Mouse (Mus musculus) liver, adult 2 months (tissue): ENCODE measurements around the gene Zc3h7b. TPM values are rescaled to one million over a fixed set of nuclear protein-coding genes. Genes with fewer than 3 reads are reported as not detected.

Experiments used
- DNase-seq: peaks from one replicate; pipeline ENCODE4 v3.0.0-alpha.2; 2011; ENCODE audit warnings: low read depth, low spot score; ENCODE audit errors: extremely low read depth
- H3K27ac ChIP-seq: fragments of 200-500 bp; replicated peaks from 2 replicates; pipeline ENCODE4 v1.5.1; 2012; ENCODE audit warnings: low read depth, mild to moderate bottlenecking, control low read depth, inconsistent platforms, low read length; ENCODE audit not compliant: insufficient read depth
- H3K27me3 ChIP-seq: fragments of 200-500 bp; 2 replicates; pipeline ENCODE4 v1.6.1; 2012; ENCODE audit warnings: mild to moderate bottlenecking, moderate library complexity, low read length, inconsistent platforms; ENCODE audit not compliant: control insufficient read depth, insufficient read depth
- H3K36me3 ChIP-seq: fragments of 200-500 bp; 2 replicates; pipeline ENCODE4 v1.6.1; 2012; ENCODE audit warnings: low read length, inconsistent platforms; ENCODE audit not compliant: control insufficient read depth, insufficient read depth
- H3K4me1 ChIP-seq: fragments of 200-500 bp; 2 replicates; pipeline ENCODE4 v1.6.1; 2011; ENCODE audit warnings: low read length; ENCODE audit not compliant: control insufficient read depth, insufficient read depth
- H3K4me3 ChIP-seq: fragments of 200-500 bp; 2 replicates; pipeline ENCODE4 v1.5.1; 2011; ENCODE audit warnings: low read depth, mild to moderate bottlenecking, control low read depth, low read length, moderate library complexity; ENCODE audit not compliant: insufficient read depth
- H3K79me2 ChIP-seq: fragments of 200-500 bp; 2 replicates; pipeline ENCODE4 v1.6.1; 2012; ENCODE audit warnings: inconsistent platforms, mild to moderate bottlenecking, low read length, moderate library complexity; ENCODE audit not compliant: control insufficient read depth, insufficient read depth
- H3K9ac ChIP-seq: fragments of 200-500 bp; 2 replicates; pipeline ENCODE4 v1.6.1; 2012; ENCODE audit warnings: low read depth, mild to moderate bottlenecking, control low read depth, inconsistent platforms, low read length
- CTCF ChIP-seq: fragments of 200-500 bp; IDR thresholded peaks from 2 replicates; pipeline ENCODE4 v1.5.1; 2011; ENCODE audit warnings: low read depth, low read length, control low read depth
- POLR2A ChIP-seq: fragments of 200-500 bp; IDR thresholded peaks from 2 replicates; pipeline ENCODE4 v1.6.1; 2011; ENCODE audit warnings: low read length, control low read depth; ENCODE audit not compliant: insufficient read depth; ENCODE audit errors: extremely low read depth
- WGBS: fragments of 180-500 bp; shearing (Covaris S2); methylation state at CpG from one replicate; pipeline ENCODE4 v1.1.7; 2018; 5-methylcytosine and 5-hydroxymethylcytosine counted together
- polyA plus RNA-seq: library from polyadenylated mRNA; depleted of rRNA; stranded (reverse); fragments of >200 nt; gene quantifications from 2 replicates; pipeline ENCODE4 v1.2.3, GENCODE M21; 2012
- total RNA-seq: library from RNA; depleted of rRNA; stranded (reverse); fragments of >200 nt; gene quantifications from 2 replicates; pipeline ENCODE4 v1.2.3, GENCODE M21; 2014

Gene Zc3h7b
- total and polyA plus RNA-seq, 2 experiments, result 7.4 to 13.1 TPM

GRCm38 (mm10) chr15:81702306-81703093 is 42.4 kb upstream of the Zc3h7b start:
- peak; percentile 71 for DNase-seq
- H3K4me3 ChIP-seq, result no peak overlapping the region
- WGBS, result 39% methylated on average over 13 of the region's 13 CpGs
- TF ChIP-seq CTCF (no peak), POLR2A (no peak)
- H3K4me1 ChIP-seq, result peaks cover 22% of the 10 kb centered on the region
- H3K36me3 ChIP-seq, result peaks cover 13% of the 10 kb centered on the region; the same call in 1 of the 2 replicates
- no peaks in the 10 kb centered on the region for H3K27me3 ChIP-seq
- no peaks in the 10 kb centered on the region for H3K79me2 ChIP-seq
- H3K9ac ChIP-seq, result no peak overlapping the region
- peak overlapping the region; percentile 66 for H3K27ac ChIP-seq

DNA sequence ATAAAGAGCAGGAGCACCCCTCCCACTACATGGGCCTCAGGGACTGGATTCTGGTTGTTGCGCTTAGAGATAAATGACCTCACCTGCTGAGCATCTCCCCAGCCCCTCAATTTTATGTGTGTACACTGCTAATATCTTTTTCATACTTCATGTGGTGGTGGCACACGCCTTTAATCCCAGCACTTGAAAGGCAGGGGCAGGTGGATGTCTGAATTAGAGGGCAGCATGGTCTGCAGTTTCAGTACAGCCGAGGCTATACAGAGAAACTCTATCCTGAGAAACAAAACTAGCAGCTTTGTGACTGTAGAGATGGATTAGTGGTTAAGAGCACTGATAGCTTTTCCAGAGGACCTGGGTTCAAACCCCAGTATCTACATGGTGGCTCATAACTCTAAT is 41.8 kb upstream of the Zc3h7b start:
- Histone ChIP-seq H3K79me2 (no peaks in the 10 kb centered on the region), H3K27ac (peak overlapping the region; percentile 66; the same call in 1 of the 2 replicates), H3K27me3 (no peaks in the 10 kb centered on the region), H3K4me1 (peaks cover 22% of the 10 kb centered on the region), H3K9ac (no peak overlapping the region), H3K4me3 (no peak overlapping the region), H3K36me3 (peaks cover 13% of the 10 kb centered on the region; the same call in 1 of the 2 replicates)
- TF ChIP-seq POLR2A (no peak), CTCF (no peak)
- WGBS, result 94% methylated on average over 3 of the region's 3 CpGs
- no peak for DNase-seq

- Histone ChIP-seq H3K9ac (no peak overlapping the region), H3K36me3 (peaks cover 25% of the 10 kb centered on the region; the same call in 1 of the 2 replicates), H3K4me1 (no peaks in the 10 kb centered on the region), H3K27me3 (no peaks in the 10 kb centered on the region), H3K79me2 (no peaks in the 10 kb centered on the region), H3K4me3 (no peak overlapping the region), H3K27ac (no peak overlapping the region)
- WGBS, result 94% methylated on average over 11 of the region's 11 CpGs
- TF ChIP-seq CTCF (no peak), POLR2A (no peak)
- DNase-seq, result no peak
These were observed 35.9 kb upstream of the Zc3h7b start for GRCm38 (mm10) chr15:81708991-81709390.

GRCm38 (mm10) chr15:81709686-81710085 is 35.2 kb upstream of the Zc3h7b start:
- Histone ChIP-seq H3K27me3 (no peaks in the 10 kb centered on the region), H3K4me1 (no peaks in the 10 kb centered on the region), H3K79me2 (no peaks in the 10 kb centered on the region), H3K9ac (no peak overlapping the region), H3K4me3 (no peak overlapping the region), H3K36me3 (peaks cover 23% of the 10 kb centered on the region; the same call in 1 of the 2 replicates), H3K27ac (no peak overlapping the region)
- DNase-seq, result no peak
- no peak for TF ChIP-seq POLR2A
- TF ChIP-seq CTCF, result no peak
- 96% methylated on average over 1 of the region's 1 CpGs for WGBS

GRCm38 (mm10) chr15:81710801-81711200 is 34.1 kb upstream of the Zc3h7b start:
- 83% methylated on average over 4 of the region's 4 CpGs for WGBS
- H3K4me1 ChIP-seq, result no peaks in the 10 kb centered on the region

DNA sequence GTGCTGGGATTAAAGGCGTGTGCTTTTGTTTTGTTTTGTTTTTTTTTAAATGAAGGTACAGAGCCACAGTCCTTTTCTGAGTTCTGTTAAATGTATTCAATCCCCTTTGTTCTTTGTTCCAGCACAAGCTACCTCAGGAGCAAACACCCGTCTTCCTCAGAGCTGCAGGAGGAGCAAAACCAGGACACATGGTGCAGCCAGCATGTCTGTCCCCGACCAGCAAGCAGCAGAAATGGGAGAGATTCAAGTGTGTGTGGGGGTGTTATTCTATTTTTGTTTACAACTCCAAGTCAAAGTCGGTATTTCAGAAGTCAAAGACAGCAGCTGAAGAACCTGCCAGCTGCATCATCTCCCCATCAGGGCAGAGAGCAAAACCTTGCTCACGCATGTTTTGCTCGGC is 31.1 kb upstream of the Zc3h7b start:
- H3K79me2 ChIP-seq, result no peaks in the 10 kb centered on the region
- no peak overlapping the region for H3K4me3 ChIP-seq
- H3K4me1 ChIP-seq, result no peaks in the 10 kb centered on the region
- TF ChIP-seq POLR2A, result no peak
- peaks cover 27% of the 10 kb centered on the region for H3K36me3 ChIP-seq
- no peak for DNase-seq
- no peak overlapping the region for H3K9ac ChIP-seq
- H3K27me3 ChIP-seq, result no peaks in the 10 kb centered on the region
- 88% methylated on average over 6 of the region's 6 CpGs for WGBS
- H3K27ac ChIP-seq, result no peak overlapping the region

More at GRCm38 (mm10) chr15:81710801-81711200, 34.1 kb upstream of the Zc3h7b start:
- Histone ChIP-seq H3K4me3 (no peak overlapping the region), H3K27me3 (no peaks in the 10 kb centered on the region), H3K9ac (no peak overlapping the region), H3K27ac (no peak overlapping the region), H3K36me3 (peaks cover 20% of the 10 kb centered on the region; the same call in 1 of the 2 replicates), H3K79me2 (no peaks in the 10 kb centered on the region)
- DNase-seq, result no peak
- TF ChIP-seq POLR2A, result no peak
- no peak for TF ChIP-seq CTCF
